Mouse (Mus musculus): ENCODE measurements around the gene Sh3gl1.

Sh3gl1 gene

GRCm38 (mm10) chr17:56040030-56040856 is 3.8 kb upstream of the Sh3gl1 start, which contains the start of gene Chaf1a:
Gene Chaf1a (plus strand): TSS chr17:56040439.
- DNase-seq (ENCODE audit: low read depth, low spot score) = peak; percentile 100

- DNase-seq (ENCODE audit: low read depth, low spot score) = no peak
These were observed 2.9 kb upstream of the Sh3gl1 start for GRCm38 (mm10) chr17:56039345-56039744.

GRCm38 (mm10) chr17:56038583-56039261 is 2.3 kb upstream of the Sh3gl1 start:
- DNase-seq (ENCODE audit: low read depth, low spot score) = no peak

GRCm38 (mm10) chr17:56036901-56037287 is 459 bp upstream of the Sh3gl1 start:
- DNase-seq (ENCODE audit: low read depth, low spot score) = no peak

GRCm38 (mm10) chr17:56035216-56035615 is 1.2 kb downstream of the Sh3gl1 start:
- DNase-seq (ENCODE audit: low read depth, low spot score) = peak; percentile 24

GRCm38 (mm10) chr17:56034726-56035100 is 1.7 kb downstream of the Sh3gl1 start:
- no peak for DNase-seq (ENCODE audit: low read depth, low spot score)

- peak; percentile 73 for DNase-seq (ENCODE audit: low read depth, low spot score)
These were observed 2.3 kb downstream of the Sh3gl1 start for GRCm38 (mm10) chr17:56034040-56034725.

- no peak for DNase-seq (ENCODE audit: low read depth, low spot score)
These were observed 3.6 kb downstream of the Sh3gl1 start for GRCm38 (mm10) chr17:56032831-56033230.

- DNase-seq (ENCODE audit: low read depth, low spot score) = peak; percentile 60
These were observed 4.2 kb downstream of the Sh3gl1 start for GRCm38 (mm10) chr17:56032127-56032733.

- DNase-seq (ENCODE audit: low read depth, low spot score) = no peak
These were observed 5.0 kb downstream of the Sh3gl1 start for GRCm38 (mm10) chr17:56031431-56031830.

GRCm38 (mm10) chr17:56030919-56031318 is 5.5 kb downstream of the Sh3gl1 start:
- peak; percentile 87 for DNase-seq (ENCODE audit: low read depth, low spot score)

- DNase-seq (ENCODE audit: low read depth, low spot score) = no peak
These were observed 6.1 kb downstream of the Sh3gl1 start for GRCm38 (mm10) chr17:56030238-56030870.

- no peak for DNase-seq (ENCODE audit: low read depth, low spot score)
These were observed 8.5 kb downstream of the Sh3gl1 start for GRCm38 (mm10) chr17:56027801-56028441.

GRCm38 (mm10) chr17:56026881-56027280 is 9.6 kb downstream of the Sh3gl1 start:
- DNase-seq (ENCODE audit: low read depth, low spot score) = peak; percentile 50

GRCm38 (mm10) chr17:56026303-56026702 is 10.1 kb downstream of the Sh3gl1 start:
- peak; percentile 96 for DNase-seq (ENCODE audit: low read depth, low spot score)

- no peak for DNase-seq (ENCODE audit: low read depth, low spot score)
These were observed 11.5 kb downstream of the Sh3gl1 start for GRCm38 (mm10) chr17:56024931-56025330.

- DNase-seq (ENCODE audit: low read depth, low spot score) = peak; percentile 84
These were observed 12.0 kb downstream of the Sh3gl1 start for GRCm38 (mm10) chr17:56024476-56024875.

- DNase-seq (ENCODE audit: low read depth, low spot score) = no peak
These were observed 13.0 kb downstream of the Sh3gl1 start for GRCm38 (mm10) chr17:56023386-56023785.

- no peak for DNase-seq (ENCODE audit: low read depth, low spot score)
These were observed 13.5 kb downstream of the Sh3gl1 start for GRCm38 (mm10) chr17:56022989-56023290.

GRCm38 (mm10) chr17:56022131-56022988 is 14.1 kb downstream of the Sh3gl1 start:
- no peak for DNase-seq (ENCODE audit: low read depth, low spot score)
